Mouse (Mus musculus) spleen, embryonic (tissue): ENCODE measurements around the gene Slc6a1.
"Not testable (repeated sequence)": the region's sequence is repeated elsewhere in the genome, so short reads cannot be mapped to it uniquely, and the experiment has no call there.

Experiments used
- CTCF ChIA-PET: fragments of 350-600 bp; sonication (Branson Sonifier 250); formaldehyde crosslinking; loops from one replicate; lab custom pipeline; 2022; lab: Charles Lee

The Slc6a1 gene

GRCm38 (mm10) chr6:114290184-114290583 lies 7.7 kb downstream of the Slc6a1 start:
- CTCF ChIA-PET = no interaction called here

DNA sequence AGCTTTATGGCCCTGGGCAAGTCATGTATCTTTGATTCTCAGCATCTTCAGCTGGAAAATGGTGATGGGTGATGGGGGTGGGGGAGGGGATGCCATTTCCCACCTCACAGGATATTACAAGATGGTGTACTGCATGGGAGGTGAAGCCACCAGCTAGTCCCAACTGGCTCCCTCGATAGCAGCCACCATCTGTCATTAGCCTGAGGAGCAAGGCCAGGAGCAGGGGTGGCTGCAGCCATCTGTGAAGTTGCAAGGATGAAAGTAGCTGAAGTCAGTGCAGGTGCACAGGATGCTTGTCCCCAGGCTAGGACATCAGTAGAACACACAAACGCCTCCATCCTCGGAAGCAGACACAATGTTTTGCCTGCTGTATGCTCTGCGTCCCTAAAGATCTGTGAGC lies 8.5 kb downstream of the Slc6a1 start:
- CTCF ChIA-PET = no interaction called here

GRCm38 (mm10) chr6:114291396-114291795 lies 9.0 kb downstream of the Slc6a1 start:
- CTCF ChIA-PET = no interaction called here

- CTCF ChIA-PET = no interaction called here
Observed at GRCm38 (mm10) chr6:114293511-114293910, 11.1 kb downstream of the Slc6a1 start.

GRCm38 (mm10) chr6:114295086-114295485 lies 12.7 kb downstream of the Slc6a1 start:
- CTCF ChIA-PET = no interaction called here

DNA sequence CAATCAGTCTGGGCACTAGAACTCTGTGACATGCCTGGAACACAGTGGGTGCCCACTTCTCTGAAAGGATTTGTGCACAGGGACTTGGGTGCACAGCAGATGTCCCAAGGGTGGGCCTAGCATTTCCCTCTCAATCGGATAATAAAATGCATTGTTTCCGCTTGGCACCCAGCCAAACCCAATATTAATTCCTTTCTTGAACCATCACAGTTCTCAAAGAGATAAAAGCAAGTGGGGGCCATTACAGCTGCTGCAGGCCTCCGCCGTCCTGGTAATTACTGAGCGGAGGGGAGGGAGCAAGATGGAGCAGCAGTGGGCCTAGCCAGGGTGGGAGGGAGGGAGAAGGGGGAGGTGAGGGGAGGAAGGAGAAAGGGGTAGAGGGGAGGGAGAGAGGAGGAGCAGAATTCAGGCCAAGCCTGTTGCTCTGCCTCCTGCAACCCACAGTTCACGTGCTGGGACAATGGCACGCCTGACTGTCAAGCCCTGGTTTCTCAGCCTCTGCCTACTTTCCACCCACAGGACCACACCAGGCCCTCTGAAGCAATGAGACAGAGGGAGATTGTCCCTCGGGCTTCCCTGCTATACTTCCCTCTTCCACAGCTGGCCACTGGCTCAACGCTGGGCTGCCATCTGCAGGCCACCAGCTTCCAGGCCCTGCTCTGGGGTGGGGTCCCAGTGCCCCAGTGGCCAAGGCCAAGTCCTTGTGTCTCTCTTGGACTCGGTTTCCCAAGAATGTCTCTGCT lies 15.0 kb downstream of the Slc6a1 start:
- CTCF ChIA-PET = no interaction called here

GRCm38 (mm10) chr6:114299699-114300098 lies 17.3 kb downstream of the Slc6a1 start:
- CTCF ChIA-PET = no interaction called here

DNA sequence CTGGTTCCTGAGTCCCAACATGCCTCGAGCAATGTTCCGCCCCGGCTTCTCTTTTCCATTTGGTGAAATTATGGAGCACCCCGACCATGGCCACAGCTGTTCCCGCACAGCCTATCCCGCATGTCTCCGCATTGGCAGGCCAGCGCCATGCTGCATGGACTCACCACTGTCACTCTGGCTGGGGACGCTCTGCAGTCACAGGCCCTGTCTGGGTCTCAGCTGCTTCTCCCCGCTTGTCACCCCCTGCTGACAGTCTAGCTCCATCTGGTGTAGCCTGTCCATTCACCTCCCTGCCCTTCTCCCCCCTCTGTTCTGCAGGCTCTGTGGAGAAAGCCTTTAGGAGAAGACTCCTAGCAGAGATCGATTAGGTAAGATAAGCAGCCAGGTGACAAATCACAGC lies 18.3 kb downstream of the Slc6a1 start:
- CTCF ChIA-PET = no interaction called here

DNA sequence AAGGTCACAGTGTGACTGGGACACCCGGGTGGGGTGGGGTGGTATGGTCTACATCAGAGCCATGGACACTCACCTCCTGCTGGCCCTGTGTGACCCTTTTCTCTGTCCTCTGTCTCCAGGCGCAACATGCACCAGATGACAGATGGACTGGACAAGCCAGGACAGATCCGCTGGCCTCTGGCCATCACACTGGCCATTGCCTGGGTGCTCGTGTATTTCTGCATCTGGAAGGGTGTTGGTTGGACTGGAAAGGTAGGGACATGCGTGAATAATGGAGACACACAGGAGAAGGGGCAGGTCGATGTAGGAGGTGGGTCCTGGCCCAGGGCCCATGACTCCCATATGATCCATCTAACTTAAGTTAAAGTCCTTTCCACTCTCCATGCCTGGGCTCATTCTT lies 22.2 kb downstream of the Slc6a1 start:
- CTCF ChIA-PET = no interaction called here

DNA sequence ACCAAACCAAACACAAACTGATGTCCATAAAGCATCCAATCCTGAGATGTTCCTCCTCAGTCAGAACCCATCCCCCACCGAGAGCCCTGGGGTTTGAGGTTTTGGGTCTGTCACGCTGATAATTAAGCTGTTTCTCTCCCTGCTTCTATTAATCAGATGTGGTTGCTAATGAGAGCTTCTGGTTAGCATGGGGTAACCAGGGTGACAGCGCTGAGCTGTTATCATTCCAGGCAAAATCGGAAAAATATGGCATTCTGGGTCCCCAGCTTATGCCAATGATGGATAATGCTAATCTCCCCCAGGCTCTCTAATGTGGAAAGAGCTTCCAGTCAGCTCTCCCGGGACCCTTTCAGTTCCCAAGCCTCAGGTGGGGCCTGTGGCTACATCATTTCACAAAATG lies 38.1 kb downstream of the Slc6a1 start:
- CTCF ChIA-PET = interaction anchor here (0.5 kb wide), 1 partner anchor 17 kb away, joined by 3 read pairs; no protein-coding TSS in a partner anchor

- CTCF ChIA-PET = no interaction called here
Observed at GRCm38 (mm10) chr6:114321146-114321545, 38.7 kb downstream of the Slc6a1 start.

DNA sequence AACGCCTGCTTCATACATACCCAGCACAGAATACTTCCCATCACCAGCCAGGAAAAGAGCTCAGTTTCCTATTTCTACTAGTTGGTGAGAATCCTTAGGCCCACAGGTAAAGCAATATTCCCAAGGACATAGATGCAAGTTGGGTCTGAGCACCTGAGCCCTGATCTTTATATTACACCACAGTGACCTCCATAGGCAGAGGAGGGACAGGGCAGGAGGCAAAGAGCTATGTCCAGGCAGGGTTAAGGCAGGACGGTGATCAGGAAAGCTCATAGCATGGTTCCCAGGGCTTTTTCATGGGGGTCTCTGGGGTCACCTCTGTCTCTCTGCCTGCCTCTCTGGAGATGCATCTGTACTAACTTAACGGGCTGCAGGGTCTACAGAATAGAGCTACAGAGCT lies 40.5 kb downstream of the Slc6a1 start:
- CTCF ChIA-PET = no interaction called here

DNA sequence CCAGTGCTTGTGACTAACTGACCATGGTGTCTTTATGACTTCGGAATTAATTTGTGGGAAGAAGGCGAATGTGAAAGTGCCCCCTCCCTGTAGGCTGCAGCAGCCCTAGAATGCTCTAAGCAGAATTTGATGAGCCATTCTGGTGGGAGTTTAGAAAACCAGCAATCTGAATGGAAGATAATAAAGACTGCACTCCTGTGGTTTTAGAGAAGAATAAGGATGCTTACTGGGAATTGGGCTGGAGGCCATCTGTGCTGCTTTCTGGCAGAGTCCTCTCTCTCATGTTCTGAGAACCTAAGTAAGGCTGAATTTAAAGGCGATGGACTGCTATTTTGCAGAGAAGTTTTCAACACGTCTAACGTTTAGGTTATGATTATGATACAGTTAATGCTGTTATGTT lies 42.4 kb downstream of the Slc6a1 start:
- CTCF ChIA-PET = no interaction called here

DNA sequence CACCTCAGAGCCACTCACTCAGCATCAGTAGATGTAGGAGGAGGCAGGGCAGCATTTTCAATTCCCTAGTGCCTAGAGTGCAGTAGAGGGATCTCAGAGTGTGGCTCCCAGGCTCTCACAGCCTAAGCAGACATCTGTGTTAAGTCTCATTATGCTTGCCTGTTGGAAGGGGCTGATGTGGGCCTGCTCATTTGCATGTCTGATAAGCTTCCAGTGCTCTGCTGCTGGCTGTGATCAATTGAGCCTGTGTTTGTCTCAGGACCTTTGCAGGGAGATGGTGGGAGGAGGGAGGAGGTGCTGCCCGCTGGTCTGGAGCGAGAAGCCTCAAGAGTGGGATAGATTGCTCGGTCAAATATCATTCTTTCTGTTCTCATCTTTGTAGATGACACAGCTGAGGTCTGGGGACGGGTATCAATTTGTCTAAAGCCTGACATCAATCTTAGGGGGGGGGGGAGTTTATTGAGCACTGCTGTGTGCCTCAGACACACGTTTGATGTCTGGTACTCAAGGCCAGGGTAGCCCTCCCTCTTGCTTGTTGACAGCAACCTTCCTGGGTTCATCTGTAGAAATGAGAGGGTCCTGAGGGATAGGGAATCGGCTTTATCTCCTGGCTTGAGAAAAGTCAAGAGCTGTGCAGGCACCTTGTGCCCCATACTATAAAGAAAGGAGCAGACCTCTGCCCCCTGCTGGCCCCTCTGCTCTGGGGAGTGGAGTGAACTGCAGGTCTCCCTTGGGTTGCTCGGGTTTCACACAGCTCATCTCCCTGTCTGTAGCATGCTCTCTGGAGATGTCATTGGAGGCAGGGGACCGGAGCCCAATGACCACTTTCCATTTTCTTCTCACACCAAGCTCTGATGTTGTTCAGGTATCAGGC lies 47.4 kb downstream of the Slc6a1 start:
- CTCF ChIA-PET = interaction anchor here (0.6 kb wide), 1 partner anchor 42 kb away, joined by 7 read pairs; no protein-coding TSS in a partner anchor

- CTCF ChIA-PET = no interaction called here
Observed at GRCm38 (mm10) chr6:114331926-114332325, 49.5 kb downstream of the Slc6a1 start.

GRCm38 (mm10) chr6:114336128-114336943 lies 53.9 kb downstream of the Slc6a1 start:
- CTCF ChIA-PET = no interaction called here

DNA sequence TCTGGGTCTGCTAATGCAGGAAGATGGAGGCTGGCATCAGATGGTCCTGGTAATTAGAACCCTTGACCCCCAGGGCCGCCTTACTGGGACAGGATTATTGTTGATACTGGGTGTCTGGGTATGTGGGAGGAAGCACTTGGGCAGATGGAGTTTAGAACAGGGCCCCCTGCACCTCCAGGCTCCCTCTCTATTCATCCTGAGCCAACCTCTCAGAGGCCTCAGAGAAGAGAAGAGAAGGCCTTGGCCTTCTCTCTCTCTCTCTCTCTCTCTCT lies 54.4 kb downstream of the Slc6a1 start:
- CTCF ChIA-PET = no interaction called here

- CTCF ChIA-PET = not testable (repeated sequence)
Observed at GRCm38 (mm10) chr6:114341381-114341780, 58.9 kb downstream of the Slc6a1 start.

- CTCF ChIA-PET = interaction anchor here (0.6 kb wide), 1 partner anchor 66 kb away, joined by 6 read pairs; no protein-coding TSS in a partner anchor
Observed at GRCm38 (mm10) chr6:114343740-114344139, 61.3 kb downstream of the Slc6a1 start.

GRCm38 (mm10) chr6:114345156-114345555 lies 62.7 kb downstream of the Slc6a1 start:
- CTCF ChIA-PET = no interaction called here

- CTCF ChIA-PET = no interaction called here
Observed at GRCm38 (mm10) chr6:114347831-114348754, 65.7 kb downstream of the Slc6a1 start.
